Mouse (Mus musculus) liver, embryonic 14.5 days (tissue): Measurements from ENCODE around the gene 4930524B15Rik.

Experiments
- CTCF ChIP-seq: IDR thresholded peaks from 2 replicates; pipeline ENCODE4 v1.5.1; 2016; ENCODE audit warnings: antibody characterized with exemption, low read depth, control low read depth
- EP300 ChIP-seq: IDR thresholded peaks from 2 replicates; pipeline ENCODE4 v1.6.1; 2016; ENCODE audit warnings: antibody characterized with exemption, low read depth

- no peak for TF ChIP-seq CTCF
- TF ChIP-seq EP300 = no peak
These were observed 24.3 kb upstream of the 4930524B15Rik start for GRCm38 (mm10) chr11:31940898-31941639.
